Mouse (Mus musculus) small intestine, adult 2 months (tissue): ENCODE data around the gene Snapc4. TPM values are rescaled to one million over a fixed set of nuclear protein-coding genes. Genes with fewer than 3 reads are reported as not detected.

Experiments
- H3K27ac ChIP-seq: fragments of 200-500 bp; 2 replicates; pipeline ENCODE4 v1.5.1; 2012; ENCODE audit warnings: low read depth, low read length, control low read depth, inconsistent platforms; ENCODE audit not compliant: insufficient read depth
- H3K27me3 ChIP-seq: fragments of 200-500 bp; 2 replicates; pipeline ENCODE4 v1.6.1; 2012; ENCODE audit warnings: mild to moderate bottlenecking, moderate library complexity, low read length, inconsistent platforms; ENCODE audit not compliant: control insufficient read depth, insufficient read depth
- H3K36me3 ChIP-seq: fragments of 200-500 bp; 2 replicates; pipeline ENCODE4 v1.6.1; 2012; ENCODE audit warnings: mild to moderate bottlenecking, low read length, control low read depth, inconsistent platforms; ENCODE audit not compliant: control insufficient read depth, insufficient read depth
- H3K4me1 ChIP-seq: fragments of 200-500 bp; 2 replicates; pipeline ENCODE4 v1.6.1; 2012; ENCODE audit warnings: low read length, inconsistent platforms, mixed read lengths; ENCODE audit not compliant: control insufficient read depth, insufficient read depth, insufficient read length
- H3K4me3 ChIP-seq: fragments of 200-500 bp; 2 replicates; pipeline ENCODE4 v1.5.1; 2012; ENCODE audit warnings: low read depth, mild to moderate bottlenecking, control low read depth, inconsistent platforms, low read length, moderate library complexity
- CTCF ChIP-seq: fragments of 200-500 bp; IDR thresholded peaks from 2 replicates; pipeline ENCODE4 v1.5.1; 2012; ENCODE audit warnings: low read depth, mild to moderate bottlenecking, control low read depth, inconsistent platforms, low read length, moderate library complexity, mixed read lengths; ENCODE audit not compliant: insufficient replicate concordance, insufficient read length; ENCODE audit errors: extremely low read depth
- POLR2A ChIP-seq: fragments of 200-500 bp; IDR thresholded peaks from 2 replicates; pipeline ENCODE4 v1.6.1; 2012; ENCODE audit warnings: low read depth, mild to moderate bottlenecking, control low read depth, inconsistent platforms, low read length, moderate library complexity
- WGBS: fragments of 180-500 bp; shearing (Covaris S2); methylation state at CpG from one replicate; pipeline ENCODE4 v1.1.7; 2018; 5-methylcytosine and 5-hydroxymethylcytosine counted together
- polyA plus RNA-seq: library from polyadenylated mRNA; depleted of rRNA; stranded (reverse); fragments of >200 nt; gene quantifications from 2 replicates; pipeline ENCODE4 v1.2.3, GENCODE M21; 2012; rRNA removed

Gene Snapc4
- polyA plus RNA-seq, 1 experiment = 20.4 TPM

DNA sequence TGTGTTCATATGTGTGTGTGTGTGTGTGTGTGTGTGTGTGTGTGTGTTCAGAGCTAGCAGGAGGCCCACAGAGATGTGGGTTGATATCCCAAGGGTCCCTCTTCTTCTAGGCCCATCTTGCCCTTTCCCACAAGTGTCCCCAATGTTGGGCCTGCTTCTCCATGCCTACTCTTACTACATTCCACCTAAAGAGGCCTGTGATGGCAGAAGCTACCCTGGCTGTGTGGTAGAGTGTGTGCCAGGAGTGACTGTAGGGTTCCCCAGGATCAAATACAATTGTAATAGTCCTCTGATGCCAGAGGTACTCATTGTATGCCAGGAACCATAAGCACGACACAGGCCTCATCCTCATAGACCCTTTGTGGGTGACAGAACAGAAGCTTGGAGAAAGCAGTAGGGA lies 67.1 kb downstream of the Snapc4 start:
- H3K36me3 ChIP-seq = no peaks in the 10 kb centered on the region
- 91% methylated on average over 1 of the region's 1 CpGs for WGBS
- no peak overlapping the region for H3K27ac ChIP-seq
- H3K4me3 ChIP-seq = no peak overlapping the region
- TF ChIP-seq CTCF (no peak), POLR2A (no peak)
- no peaks in the 10 kb centered on the region; the same call in none of the 2 replicates for H3K4me1 ChIP-seq
- no peaks in the 10 kb centered on the region for H3K27me3 ChIP-seq

DNA sequence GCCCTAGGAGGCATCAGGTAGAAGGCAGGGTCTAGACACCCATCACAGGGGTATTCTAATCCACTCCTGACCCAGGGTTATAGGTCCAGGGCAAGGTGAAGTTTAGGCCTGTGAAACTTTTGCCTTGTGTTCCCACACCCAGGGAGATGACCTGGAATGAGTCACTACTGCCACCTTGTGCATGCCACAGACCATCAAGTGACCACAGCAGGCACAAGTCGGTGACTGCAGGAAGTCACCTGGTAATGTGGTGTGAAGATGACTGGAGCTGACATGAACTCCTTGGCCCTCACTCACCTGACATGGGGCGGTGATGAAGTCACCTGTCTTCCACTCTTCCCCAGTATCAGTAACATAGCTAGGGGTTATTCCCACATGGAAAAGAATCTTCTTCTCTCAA lies 67.6 kb downstream of the Snapc4 start:
- Histone ChIP-seq H3K36me3 (no peaks in the 10 kb centered on the region), H3K27me3 (no peaks in the 10 kb centered on the region), H3K4me3 (no peak overlapping the region), H3K27ac (no peak overlapping the region), H3K4me1 (no peaks in the 10 kb centered on the region; the same call in none of the 2 replicates)
- TF ChIP-seq CTCF (peak; percentile 18; the same call in 1 of the 2 replicates), POLR2A (no peak)
- WGBS = 54% methylated on average over 2 of the region's 2 CpGs

Other genes starting within 250 kb of the Snapc4 start
- gene Lhx3, start 172.4 kb downstream of the Snapc4 start, polyA plus RNA-seq = 0.13 TPM in 1 of 2 replicates, not detected in the other
- 10.9 TPM in 2 replicates for gene Qsox2, start 143.1 kb downstream of the Snapc4 start, polyA plus RNA-seq
- 0.34 and 0.36 TPM in 2 replicates for gene Ccdc187, start 86.1 kb downstream of the Snapc4 start, polyA plus RNA-seq
- 7.1 and 8.1 TPM in 2 replicates for gene Gpsm1, start 65.1 kb downstream of the Snapc4 start, polyA plus RNA-seq
- 12.6 and 23.7 TPM in 2 replicates for gene Dnlz, start 28.5 kb downstream of the Snapc4 start, polyA plus RNA-seq
- 3.3 and 4.5 TPM in 2 replicates for gene Card9, start 19.7 kb downstream of the Snapc4 start, polyA plus RNA-seq
- gene Entr1, start 8.7 kb upstream of the Snapc4 start, polyA plus RNA-seq = 31.3 and 60.0 TPM in 2 replicates
- gene Pmpca, start 8.7 kb upstream of the Snapc4 start, polyA plus RNA-seq = 12.0 and 17.7 TPM in 2 replicates
- gene Inpp5e, start 28.6 kb upstream of the Snapc4 start, polyA plus RNA-seq = 9.0 and 17.4 TPM in 2 replicates
- 72.4 and 105 TPM in 2 replicates for gene Sec16a, start 64.6 kb upstream of the Snapc4 start, polyA plus RNA-seq
- 19.6 and 21.6 TPM in 2 replicates for gene Notch1, start 136.0 kb upstream of the Snapc4 start, polyA plus RNA-seq
- gene Egfl7, start 199.4 kb upstream of the Snapc4 start, polyA plus RNA-seq = 61.1 and 96.8 TPM in 2 replicates
- not detected in 2 replicates for gene Gm20532, start 206.0 kb upstream of the Snapc4 start, polyA plus RNA-seq
- 288 and 515 TPM in 2 replicates for gene Agpat2, start 223.8 kb upstream of the Snapc4 start, polyA plus RNA-seq
- gene Fam69b, start 247.8 kb upstream of the Snapc4 start, polyA plus RNA-seq = 5.0 and 7.7 TPM in 2 replicates